Mouse (Mus musculus): ENCODE results near the gene Slc7a5.

- TF ChIP-seq CTCF (IDR thresholded peaks at IDR 0.05; ENCODE audit: control insufficient read depth, insufficient read depth, insufficient read length), result no peak
- TF ChIP-seq MAX (IDR thresholded peaks at IDR 0.05), result no peak
- no peak for TF ChIP-seq MYOG (IDR thresholded peaks at IDR 0.05; ENCODE audit: control insufficient read depth, extremely low read depth, insufficient read length)
Observed at GRCm38 (mm10) chr8:121875517-121875916, 32.0 kb downstream of the Slc7a5 start.

All from C2C12 (cell line).